Mouse (Mus musculus): Measurements from ENCODE around the gene Bcas1. TPM values are rescaled to one million over a fixed set of nuclear protein-coding genes. Genes with fewer than 3 reads are reported as not detected.

The Bcas1 gene
- polyA plus RNA-seq, 1 experiment = 2.9 TPM

DNA sequence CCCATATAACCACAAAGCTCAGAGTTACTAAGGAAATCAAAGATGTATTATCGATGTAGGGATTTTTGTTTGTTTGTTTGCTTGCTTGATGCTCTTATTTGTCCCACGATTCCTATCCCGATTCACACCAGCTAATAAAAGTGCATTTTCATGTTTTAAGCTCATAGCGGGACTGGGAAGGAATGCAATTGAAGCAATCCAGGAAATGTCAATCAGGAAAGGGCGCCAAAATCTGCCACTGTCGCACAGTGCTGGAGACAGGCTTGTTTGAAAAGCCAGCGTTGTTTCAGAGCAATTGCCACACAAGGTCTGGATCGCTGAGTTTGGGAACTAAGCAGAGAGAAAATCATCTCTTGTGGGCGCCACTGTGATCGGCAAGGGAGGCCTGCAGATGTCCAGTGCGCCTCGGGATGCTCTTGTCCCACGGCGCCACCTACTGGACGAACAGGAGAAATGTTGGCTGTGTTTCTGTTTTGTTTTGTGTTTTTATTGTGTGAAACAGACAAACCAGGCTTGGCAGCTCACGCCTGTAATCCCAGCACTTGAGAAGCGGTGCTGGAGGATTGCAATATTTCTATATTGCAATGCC lies 26.3 kb downstream of the Bcas1 start:
- no peak overlapping the region for H3K9ac ChIP-seq (ENCODE audit: low read depth, poor library complexity, severe bottlenecking)
- no peaks in the 10 kb centered on the region for H3K4me1 ChIP-seq (ENCODE audit: control insufficient read depth, insufficient read depth, low read length)
- H3K27me3 ChIP-seq (ENCODE audit: control insufficient read depth, insufficient read depth, low read length, poor library complexity, severe bottlenecking) = no peaks in the 10 kb centered on the region
- H3K4me3 ChIP-seq (ENCODE audit: low read depth, low read length) = 0 out of 2 replicates have a peak overlapping the region, but pooled peaks have one; percentile 17
- no peaks in the 10 kb centered on the region for H3K36me3 ChIP-seq (ENCODE audit: control insufficient read depth, insufficient read depth, low read length, poor library complexity, severe bottlenecking)
- TF ChIP-seq CTCF (IDR thresholded peaks at IDR 0.05; ENCODE audit: low read depth, low read length) (peak; percentile 92), POLR2A (IDR thresholded peaks at IDR 0.05; ENCODE audit: insufficient read depth, low read length) (no peak)
- H3K27ac ChIP-seq (ENCODE audit: insufficient read depth, low read length) = no peak overlapping the region
- no peaks in the 10 kb centered on the region for H3K9me3 ChIP-seq (replicated peaks; ENCODE audit: control insufficient read depth, insufficient read depth, low read length, poor library complexity, severe bottlenecking)

DNA sequence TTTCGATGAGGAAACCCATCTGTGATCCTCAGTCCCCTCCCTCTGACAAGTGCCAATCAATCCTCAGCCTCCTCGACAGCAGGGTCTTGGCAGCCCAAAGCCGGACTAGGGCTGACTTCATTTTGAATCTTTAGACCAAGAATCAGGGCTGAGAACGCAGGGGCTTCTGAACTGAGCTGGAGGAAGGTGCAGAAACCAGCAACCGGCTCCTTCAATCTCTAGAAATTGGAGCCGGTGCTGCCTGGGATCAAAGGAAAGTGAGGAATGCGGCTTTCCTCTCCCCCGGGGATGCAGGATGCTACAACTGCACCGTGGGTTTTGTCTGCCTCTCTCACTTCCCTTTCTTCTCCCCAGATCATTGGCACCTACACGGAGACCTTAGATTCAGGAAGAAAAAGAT lies 27.0 kb downstream of the Bcas1 start:
- TF ChIP-seq EP300 (IDR thresholded peaks at IDR 0.05; ENCODE audit: insufficient read depth, low read depth, low read length) = no peak
- TF ChIP-seq CTCF (IDR thresholded peaks at IDR 0.05; ENCODE audit: low read depth, low read length) = no peak
- no peak for TF ChIP-seq POLR2A (IDR thresholded peaks at IDR 0.05; ENCODE audit: insufficient read depth, low read length)

DNA sequence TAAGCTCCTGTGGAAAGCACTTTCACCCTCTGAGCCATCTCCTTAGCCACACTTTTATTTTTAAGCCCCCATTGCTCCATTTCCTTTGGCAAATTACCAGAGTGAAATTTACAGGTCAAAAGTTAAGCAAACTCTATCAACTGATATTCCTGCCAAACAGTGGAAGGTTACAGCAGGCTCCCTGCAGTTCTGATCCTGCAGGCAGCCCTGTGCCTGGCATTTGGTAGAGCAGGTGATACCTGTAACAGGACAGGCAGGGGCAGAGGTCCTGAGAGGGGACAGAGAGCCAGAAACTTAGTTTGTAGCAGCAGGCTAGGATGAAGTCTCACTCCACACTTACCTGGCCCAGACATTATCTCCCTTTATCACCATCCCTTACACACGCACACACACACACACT lies 35.7 kb downstream of the Bcas1 start:
- no peaks in the 10 kb centered on the region for H3K36me3 ChIP-seq (ENCODE audit: control insufficient read depth, insufficient read depth, low read length, poor library complexity, severe bottlenecking)

More for the DNA sequence above, 27.0 kb downstream of the Bcas1 start:
- no peaks in the 10 kb centered on the region for H3K4me1 ChIP-seq (ENCODE audit: control insufficient read depth, insufficient read depth, low read length)
- no peak overlapping the region for H3K9ac ChIP-seq (ENCODE audit: low read depth, poor library complexity, severe bottlenecking)
- no peak overlapping the region for H3K4me3 ChIP-seq (ENCODE audit: low read depth, low read length)
- no peaks in the 10 kb centered on the region for H3K36me3 ChIP-seq (ENCODE audit: control insufficient read depth, insufficient read depth, low read length, poor library complexity, severe bottlenecking)
- no peaks in the 10 kb centered on the region for H3K9me3 ChIP-seq (replicated peaks; ENCODE audit: control insufficient read depth, insufficient read depth, low read length, poor library complexity, severe bottlenecking)
- no peaks in the 10 kb centered on the region for H3K27me3 ChIP-seq (ENCODE audit: control insufficient read depth, insufficient read depth, low read length, poor library complexity, severe bottlenecking)
- no peak overlapping the region for H3K27ac ChIP-seq (ENCODE audit: insufficient read depth, low read length)

DNA sequence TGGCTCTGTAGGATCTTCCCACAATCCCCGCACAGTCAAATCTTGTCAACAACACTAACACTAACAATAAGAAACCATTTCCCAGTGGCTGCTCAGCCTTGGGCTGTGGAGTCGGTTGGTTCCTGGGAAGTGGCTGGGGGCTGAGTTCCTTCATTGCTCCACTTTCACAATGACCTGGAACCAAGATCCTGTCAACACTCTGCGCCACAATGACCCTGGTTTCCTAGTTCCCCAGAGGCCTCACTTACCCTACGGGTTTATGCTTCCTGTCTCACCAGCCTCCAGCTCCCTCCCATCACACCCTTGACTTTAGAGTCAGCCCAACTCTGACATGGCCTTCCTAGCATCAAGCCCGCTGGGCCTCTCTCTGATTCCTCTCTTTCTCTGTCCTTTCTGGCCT lies 39.3 kb downstream of the Bcas1 start:
- no peaks in the 10 kb centered on the region for H3K9me3 ChIP-seq (replicated peaks; ENCODE audit: control insufficient read depth, insufficient read depth, low read length, poor library complexity, severe bottlenecking)
- no peak for TF ChIP-seq EP300 (IDR thresholded peaks at IDR 0.05; ENCODE audit: insufficient read depth, low read depth, low read length)
- H3K9ac ChIP-seq (ENCODE audit: low read depth, poor library complexity, severe bottlenecking) = no peak overlapping the region
- H3K4me1 ChIP-seq (ENCODE audit: control insufficient read depth, insufficient read depth, low read length) = no peaks in the 10 kb centered on the region
- no peaks in the 10 kb centered on the region for H3K27me3 ChIP-seq (ENCODE audit: control insufficient read depth, insufficient read depth, low read length, poor library complexity, severe bottlenecking)
- no peak overlapping the region for H3K4me3 ChIP-seq (ENCODE audit: low read depth, low read length)
- no peak overlapping the region for H3K27ac ChIP-seq (ENCODE audit: insufficient read depth, low read length)
- no peaks in the 10 kb centered on the region for H3K36me3 ChIP-seq (ENCODE audit: control insufficient read depth, insufficient read depth, low read length, poor library complexity, severe bottlenecking)

More for the DNA sequence above, 35.7 kb downstream of the Bcas1 start:
- TF ChIP-seq POLR2A (IDR thresholded peaks at IDR 0.05; ENCODE audit: insufficient read depth, low read length) = no peak
- no peak for TF ChIP-seq EP300 (IDR thresholded peaks at IDR 0.05; ENCODE audit: insufficient read depth, low read depth, low read length)
- TF ChIP-seq CTCF (IDR thresholded peaks at IDR 0.05; ENCODE audit: low read depth, low read length) = no peak
- Histone ChIP-seq H3K9me3 (replicated peaks; ENCODE audit: control insufficient read depth, insufficient read depth, low read length, poor library complexity, severe bottlenecking) (no peaks in the 10 kb centered on the region), H3K4me1 (ENCODE audit: control insufficient read depth, insufficient read depth, low read length) (no peaks in the 10 kb centered on the region), H3K27ac (ENCODE audit: insufficient read depth, low read length) (no peak overlapping the region), H3K4me3 (ENCODE audit: low read depth, low read length) (no peak overlapping the region), H3K27me3 (ENCODE audit: control insufficient read depth, insufficient read depth, low read length, poor library complexity, severe bottlenecking) (no peaks in the 10 kb centered on the region), H3K9ac (ENCODE audit: low read depth, poor library complexity, severe bottlenecking) (no peak overlapping the region)

DNA sequence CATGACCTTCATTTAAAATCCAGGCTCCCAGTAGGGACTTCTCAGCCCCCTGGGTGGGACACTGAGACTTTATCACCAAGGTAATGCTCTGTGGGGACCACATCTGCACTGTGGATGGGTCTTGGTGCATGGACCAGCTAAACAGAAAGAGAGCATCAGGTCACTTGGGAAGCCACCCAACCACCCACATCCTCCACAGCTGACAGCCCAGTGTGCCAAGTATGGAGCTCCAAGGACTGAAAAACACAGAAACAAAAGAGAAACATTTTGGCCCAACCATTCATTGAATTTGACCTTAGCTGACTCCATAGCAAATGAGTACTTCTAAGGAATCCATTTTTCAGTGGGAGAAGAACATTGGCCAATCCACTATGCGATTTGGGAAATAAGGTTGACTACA lies 42.1 kb downstream of the Bcas1 start:
- Histone ChIP-seq H3K4me1 (ENCODE audit: control insufficient read depth, insufficient read depth, low read length) (no peaks in the 10 kb centered on the region), H3K36me3 (ENCODE audit: control insufficient read depth, insufficient read depth, low read length, poor library complexity, severe bottlenecking) (no peaks in the 10 kb centered on the region), H3K9ac (ENCODE audit: low read depth, poor library complexity, severe bottlenecking) (no peak overlapping the region), H3K27ac (ENCODE audit: insufficient read depth, low read length) (no peak overlapping the region), H3K4me3 (ENCODE audit: low read depth, low read length) (no peak overlapping the region), H3K9me3 (replicated peaks; ENCODE audit: control insufficient read depth, insufficient read depth, low read length, poor library complexity, severe bottlenecking) (no peaks in the 10 kb centered on the region), H3K27me3 (ENCODE audit: control insufficient read depth, insufficient read depth, low read length, poor library complexity, severe bottlenecking) (no peaks in the 10 kb centered on the region)
- TF ChIP-seq POLR2A (IDR thresholded peaks at IDR 0.05; ENCODE audit: insufficient read depth, low read length) = no peak
- TF ChIP-seq CTCF (IDR thresholded peaks at IDR 0.05; ENCODE audit: low read depth, low read length) = no peak
- no peak for TF ChIP-seq EP300 (IDR thresholded peaks at IDR 0.05; ENCODE audit: insufficient read depth, low read depth, low read length)

DNA sequence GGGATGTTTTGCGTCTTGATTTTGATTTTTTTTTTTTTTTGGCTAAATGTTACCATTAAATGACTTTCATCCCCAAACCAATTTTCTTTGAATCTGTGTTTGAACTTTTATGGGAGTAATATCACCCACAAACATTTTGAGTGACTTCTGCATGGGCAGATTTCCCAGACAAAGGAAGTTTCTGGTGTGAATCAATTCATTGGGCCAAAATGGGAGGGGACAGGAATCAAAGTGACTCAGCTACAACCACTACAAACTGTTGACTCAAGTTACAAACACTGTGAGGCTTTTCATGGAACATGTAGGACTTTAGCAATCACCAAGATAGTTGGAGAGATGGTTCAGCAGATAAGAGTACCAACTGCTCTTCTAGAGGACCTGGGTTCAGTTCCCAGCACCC lies 42.9 kb downstream of the Bcas1 start:
- no peaks in the 10 kb centered on the region for H3K9me3 ChIP-seq (replicated peaks; ENCODE audit: control insufficient read depth, insufficient read depth, low read length, poor library complexity, severe bottlenecking)
- no peaks in the 10 kb centered on the region for H3K36me3 ChIP-seq (ENCODE audit: control insufficient read depth, insufficient read depth, low read length, poor library complexity, severe bottlenecking)
- no peak for TF ChIP-seq EP300 (IDR thresholded peaks at IDR 0.05; ENCODE audit: insufficient read depth, low read depth, low read length)
- no peak for TF ChIP-seq POLR2A (IDR thresholded peaks at IDR 0.05; ENCODE audit: insufficient read depth, low read length)
- TF ChIP-seq CTCF (IDR thresholded peaks at IDR 0.05; ENCODE audit: low read depth, low read length) = no peak
- H3K27ac ChIP-seq (ENCODE audit: insufficient read depth, low read length) = no peak overlapping the region
- H3K27me3 ChIP-seq (ENCODE audit: control insufficient read depth, insufficient read depth, low read length, poor library complexity, severe bottlenecking) = no peaks in the 10 kb centered on the region
- H3K4me1 ChIP-seq (ENCODE audit: control insufficient read depth, insufficient read depth, low read length) = no peaks in the 10 kb centered on the region
- H3K4me3 ChIP-seq (ENCODE audit: low read depth, low read length) = no peak overlapping the region
- H3K9ac ChIP-seq (ENCODE audit: low read depth, poor library complexity, severe bottlenecking) = no peak overlapping the region
